Mouse (Mus musculus): Measurements from ENCODE around the gene Ccn1. TPM values are rescaled to one million over a fixed set of nuclear protein-coding genes. Genes with fewer than 3 reads are reported as not detected.

Gene Ccn1
- polyA plus RNA-seq, 1 experiment = 6.1 TPM

DNA sequence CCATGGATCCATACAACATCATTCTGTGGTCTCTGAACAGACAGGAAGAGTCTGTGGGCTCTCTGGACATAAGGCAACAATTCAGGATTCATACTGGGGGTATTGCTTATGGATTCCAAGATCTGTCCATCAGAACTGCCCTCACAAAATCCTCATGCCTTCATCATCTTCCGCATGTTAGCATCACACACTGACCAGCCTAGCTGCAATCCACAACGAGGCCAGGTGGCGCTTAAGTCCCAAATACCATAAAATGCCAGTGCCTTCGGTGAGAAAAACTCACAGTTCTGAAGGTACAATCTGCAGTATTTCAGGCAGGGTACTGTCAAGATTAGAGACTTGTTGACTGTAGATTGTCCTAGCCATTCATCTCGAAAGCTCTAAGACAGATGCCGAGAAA lies 4.3 kb downstream of the Ccn1 start:
- no peak for TF ChIP-seq POLR2A (IDR thresholded peaks at IDR 0.05; ENCODE audit: low read depth, low read length)
- no peak for TF ChIP-seq CTCF (IDR thresholded peaks at IDR 0.05; ENCODE audit: extremely low read depth, insufficient read length, insufficient replicate concordance, low read depth, low read length)
- Histone ChIP-seq H3K4me3 (ENCODE audit: low read depth, low read length) (no peak overlapping the region), H3K27ac (ENCODE audit: insufficient read depth, low read depth, low read length) (no peak overlapping the region), H3K27me3 (ENCODE audit: control insufficient read depth, insufficient read depth, low read length) (peaks cover 2% of the 10 kb centered on the region; the same call in 1 of the 2 replicates), H3K4me1 (ENCODE audit: control insufficient read depth, insufficient read depth, insufficient read length, low read length) (no peaks in the 10 kb centered on the region; the same call in 1 of the 2 replicates), H3K36me3 (ENCODE audit: control insufficient read depth, insufficient read depth, low read length) (0 out of 2 replicates have a peak, but pooled peaks cover 1% of the 10 kb centered on the region)
- 82% methylated on average over 6 of the region's 6 CpGs for WGBS

DNA sequence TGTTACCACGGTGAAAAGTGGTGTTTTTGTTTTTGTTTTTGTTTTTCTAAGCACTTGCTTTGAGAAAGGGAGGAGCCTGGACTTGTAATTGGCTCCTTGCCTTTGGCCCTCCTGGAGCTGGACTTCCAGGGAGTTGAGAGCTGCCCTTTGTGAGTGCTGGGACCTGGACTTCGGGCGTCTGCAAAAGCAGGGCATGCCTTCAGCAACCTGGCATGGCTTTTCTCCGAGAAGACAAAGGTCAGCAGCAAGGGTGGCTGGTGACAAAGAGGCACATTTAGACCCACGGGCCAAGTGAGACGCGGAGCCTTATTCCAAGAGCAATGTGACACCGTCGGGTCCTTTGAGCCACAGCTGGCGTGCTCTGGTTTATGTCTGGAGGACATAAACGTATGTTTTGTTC lies 6.9 kb downstream of the Ccn1 start:
- TF ChIP-seq CTCF (IDR thresholded peaks at IDR 0.05; ENCODE audit: extremely low read depth, insufficient read length, insufficient replicate concordance, low read depth, low read length) = no peak
- TF ChIP-seq POLR2A (IDR thresholded peaks at IDR 0.05; ENCODE audit: low read depth, low read length) = no peak
- 36% methylated on average over 11 of the region's 11 CpGs for WGBS
- no peak overlapping the region for H3K27ac ChIP-seq (ENCODE audit: insufficient read depth, low read depth, low read length)
- H3K27me3 ChIP-seq (ENCODE audit: control insufficient read depth, insufficient read depth, low read length) = no peaks in the 10 kb centered on the region
- H3K4me1 ChIP-seq (ENCODE audit: control insufficient read depth, insufficient read depth, insufficient read length, low read length) = no peaks in the 10 kb centered on the region; the same call in 1 of the 2 replicates
- H3K36me3 ChIP-seq (ENCODE audit: control insufficient read depth, insufficient read depth, low read length) = 0 out of 2 replicates have a peak, but pooled peaks cover 1% of the 10 kb centered on the region
- no peak overlapping the region for H3K4me3 ChIP-seq (ENCODE audit: low read depth, low read length)

DNA sequence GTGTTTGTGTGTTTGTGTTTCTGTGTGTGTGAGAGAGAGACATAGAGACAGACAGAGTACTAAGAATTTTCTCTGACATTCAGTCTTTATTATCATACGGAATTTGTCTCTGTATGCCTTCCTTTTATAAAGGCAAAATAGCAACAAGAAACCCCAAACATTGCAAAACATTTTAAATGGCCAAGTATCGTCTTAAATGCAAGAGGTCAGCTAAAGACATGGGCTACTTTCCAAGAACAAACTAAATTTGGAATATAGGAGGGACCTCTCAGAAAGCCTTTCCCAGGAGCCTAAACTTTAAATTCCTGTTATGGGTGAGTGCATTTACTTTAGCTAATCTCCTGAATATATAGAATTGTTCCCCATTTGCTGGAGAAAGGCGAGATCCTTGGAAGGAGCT lies 7.9 kb downstream of the Ccn1 start:
- Histone ChIP-seq H3K27ac (ENCODE audit: insufficient read depth, low read depth, low read length) (no peak overlapping the region), H3K27me3 (ENCODE audit: control insufficient read depth, insufficient read depth, low read length) (no peaks in the 10 kb centered on the region), H3K36me3 (ENCODE audit: control insufficient read depth, insufficient read depth, low read length) (no peaks in the 10 kb centered on the region), H3K4me3 (ENCODE audit: low read depth, low read length) (no peak overlapping the region), H3K4me1 (ENCODE audit: control insufficient read depth, insufficient read depth, insufficient read length, low read length) (no peaks in the 10 kb centered on the region; the same call in 1 of the 2 replicates)
- TF ChIP-seq CTCF (IDR thresholded peaks at IDR 0.05; ENCODE audit: extremely low read depth, insufficient read length, insufficient replicate concordance, low read depth, low read length) (no peak), POLR2A (IDR thresholded peaks at IDR 0.05; ENCODE audit: low read depth, low read length) (no peak)
- 73% methylated on average over 3 of the region's 3 CpGs for WGBS

DNA sequence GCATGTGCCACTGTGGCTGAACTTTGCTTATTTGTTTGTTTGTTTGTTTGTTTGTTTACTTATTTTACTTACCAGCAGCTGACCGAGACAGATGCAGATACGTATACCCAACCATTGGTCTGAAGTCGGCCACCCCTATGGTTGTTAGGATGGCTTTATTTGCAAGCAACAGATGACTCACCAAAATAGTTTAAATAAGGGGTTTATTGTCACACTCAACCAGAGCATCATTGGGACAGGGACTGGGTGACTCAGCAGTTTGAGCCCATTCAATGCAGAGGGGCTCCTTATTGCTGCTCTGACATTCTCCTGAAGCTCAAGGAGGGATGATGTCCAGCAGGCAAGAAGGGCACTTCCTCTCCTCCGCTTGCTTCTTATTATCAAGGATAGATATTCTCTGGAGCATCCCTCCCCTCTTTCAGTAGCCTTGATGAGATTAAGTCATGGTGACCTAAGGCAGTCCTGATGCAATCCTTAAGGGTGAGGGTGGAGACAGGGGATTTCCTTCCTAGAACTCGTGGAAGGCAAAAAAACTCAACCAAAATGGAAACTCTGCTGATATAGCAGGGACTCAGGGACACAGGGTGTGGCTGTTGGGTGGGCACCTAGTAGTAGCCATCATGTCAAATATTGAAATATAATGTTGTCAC lies 8.6 kb downstream of the Ccn1 start:
- no peak overlapping the region for H3K27ac ChIP-seq (ENCODE audit: insufficient read depth, low read depth, low read length)
- H3K4me3 ChIP-seq (ENCODE audit: low read depth, low read length) = no peak overlapping the region
- no peaks in the 10 kb centered on the region for H3K27me3 ChIP-seq (ENCODE audit: control insufficient read depth, insufficient read depth, low read length)
- 78% methylated on average over 5 of the region's 5 CpGs for WGBS
- H3K36me3 ChIP-seq (ENCODE audit: control insufficient read depth, insufficient read depth, low read length) = no peaks in the 10 kb centered on the region
- TF ChIP-seq POLR2A (IDR thresholded peaks at IDR 0.05; ENCODE audit: low read depth, low read length) (no peak), CTCF (IDR thresholded peaks at IDR 0.05; ENCODE audit: extremely low read depth, insufficient read length, insufficient replicate concordance, low read depth, low read length) (no peak)
- no peaks in the 10 kb centered on the region; the same call in 1 of the 2 replicates for H3K4me1 ChIP-seq (ENCODE audit: control insufficient read depth, insufficient read depth, insufficient read length, low read length)

DNA sequence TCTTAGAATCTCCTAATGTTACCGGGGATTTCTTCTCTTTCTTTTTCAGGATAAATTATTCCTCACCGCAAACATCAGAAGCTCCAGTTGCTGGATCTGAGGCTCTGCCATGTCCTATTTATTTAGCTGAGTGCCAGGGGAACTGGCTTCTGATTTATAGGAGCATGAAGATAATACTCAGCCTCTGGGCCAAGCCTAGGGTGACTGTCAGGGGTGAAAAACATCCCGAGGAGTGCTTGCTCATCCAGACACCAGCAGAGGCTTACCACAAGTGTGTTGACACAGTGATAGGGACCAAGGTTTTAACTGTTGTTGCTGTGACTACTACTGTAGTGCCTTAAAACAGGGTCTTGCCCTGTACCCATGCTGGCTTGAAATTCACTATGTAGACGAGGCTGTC lies 9.2 kb downstream of the Ccn1 start:
- H3K27me3 ChIP-seq (ENCODE audit: control insufficient read depth, insufficient read depth, low read length) = no peaks in the 10 kb centered on the region
- H3K4me3 ChIP-seq (ENCODE audit: low read depth, low read length) = no peak overlapping the region
- no peak overlapping the region for H3K27ac ChIP-seq (ENCODE audit: insufficient read depth, low read depth, low read length)
- WGBS = 76% methylated on average over 4 of the region's 4 CpGs
- TF ChIP-seq POLR2A (IDR thresholded peaks at IDR 0.05; ENCODE audit: low read depth, low read length) (no peak), CTCF (IDR thresholded peaks at IDR 0.05; ENCODE audit: extremely low read depth, insufficient read length, insufficient replicate concordance, low read depth, low read length) (no peak)
- H3K36me3 ChIP-seq (ENCODE audit: control insufficient read depth, insufficient read depth, low read length) = no peaks in the 10 kb centered on the region
- no peaks in the 10 kb centered on the region; the same call in 1 of the 2 replicates for H3K4me1 ChIP-seq (ENCODE audit: control insufficient read depth, insufficient read depth, insufficient read length, low read length)

DNA sequence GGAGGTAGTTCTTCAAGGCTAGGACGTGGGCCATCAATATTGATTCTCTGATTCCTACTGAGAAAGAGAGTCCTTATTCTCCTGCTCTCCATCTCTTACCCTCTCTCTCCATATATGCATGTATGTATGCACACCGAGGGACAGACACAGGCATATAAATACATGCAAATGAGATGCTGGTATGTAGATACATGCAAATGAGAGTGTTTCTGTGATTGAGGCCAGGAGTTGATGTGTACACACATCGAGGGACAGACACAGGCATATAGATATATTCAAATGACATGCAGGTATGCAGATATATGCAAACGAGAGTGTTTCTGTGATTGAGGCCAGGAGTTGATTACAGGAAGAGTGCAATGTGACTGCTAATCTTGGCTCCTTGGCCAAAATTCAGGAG lies 9.6 kb downstream of the Ccn1 start:
- Histone ChIP-seq H3K4me3 (ENCODE audit: low read depth, low read length) (no peak overlapping the region), H3K27me3 (ENCODE audit: control insufficient read depth, insufficient read depth, low read length) (no peaks in the 10 kb centered on the region), H3K36me3 (ENCODE audit: control insufficient read depth, insufficient read depth, low read length) (no peaks in the 10 kb centered on the region), H3K27ac (ENCODE audit: insufficient read depth, low read depth, low read length) (no peak overlapping the region), H3K4me1 (ENCODE audit: control insufficient read depth, insufficient read depth, insufficient read length, low read length) (no peaks in the 10 kb centered on the region; the same call in 1 of the 2 replicates)
- WGBS = 88% methylated on average over 4 of the region's 4 CpGs
- TF ChIP-seq CTCF (IDR thresholded peaks at IDR 0.05; ENCODE audit: extremely low read depth, insufficient read length, insufficient replicate concordance, low read depth, low read length) (no peak), POLR2A (IDR thresholded peaks at IDR 0.05; ENCODE audit: low read depth, low read length) (no peak)

DNA sequence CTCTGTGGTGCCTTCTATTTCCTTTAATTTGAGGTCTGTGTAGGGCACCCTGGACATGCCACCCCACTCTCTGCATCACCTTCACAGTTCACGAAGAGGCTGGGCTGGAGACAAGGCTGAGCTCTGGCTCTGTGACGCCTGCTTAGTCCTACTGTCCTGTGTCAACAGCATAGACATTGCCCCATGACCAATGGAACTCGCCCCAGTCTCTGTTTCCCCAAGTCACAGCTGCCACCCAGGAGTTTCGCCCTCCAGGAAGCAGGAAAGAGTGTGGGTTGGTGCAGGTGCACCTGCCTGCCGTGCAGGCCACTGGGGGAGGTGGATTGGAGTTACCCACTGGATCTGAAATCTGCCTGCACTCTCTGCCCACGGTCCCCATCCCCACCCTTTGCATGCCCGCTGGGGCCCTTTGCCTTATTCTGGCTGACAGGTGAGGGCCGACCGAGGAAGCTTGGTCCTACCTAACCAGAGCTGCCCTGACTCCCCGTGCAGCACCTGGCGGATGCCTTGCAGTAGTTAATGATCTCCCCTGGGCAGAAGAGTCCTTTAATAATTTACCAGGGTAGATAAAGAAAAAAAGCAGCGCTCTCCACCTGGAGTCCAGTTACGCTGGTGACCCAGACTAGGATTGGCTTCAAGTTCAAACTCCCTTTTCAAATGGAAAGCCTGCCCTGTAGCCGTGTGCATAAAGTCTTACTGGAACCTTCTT lies 15.6 kb downstream of the Ccn1 start:
- WGBS = 31% methylated on average over 14 of the region's 14 CpGs
- no peaks in the 10 kb centered on the region for H3K27me3 ChIP-seq (ENCODE audit: control insufficient read depth, insufficient read depth, low read length)
- H3K4me3 ChIP-seq (ENCODE audit: low read depth, low read length) = peak overlapping the region; percentile 45

More for the DNA sequence above, 15.6 kb downstream of the Ccn1 start:
- Histone ChIP-seq H3K4me1 (ENCODE audit: control insufficient read depth, insufficient read depth, insufficient read length, low read length) (peaks cover 24% of the 10 kb centered on the region), H3K36me3 (ENCODE audit: control insufficient read depth, insufficient read depth, low read length) (no peaks in the 10 kb centered on the region), H3K27ac (ENCODE audit: insufficient read depth, low read depth, low read length) (peak overlapping the region; percentile 88)
- TF ChIP-seq POLR2A (IDR thresholded peaks at IDR 0.05; ENCODE audit: low read depth, low read length) (no peak), CTCF (IDR thresholded peaks at IDR 0.05; ENCODE audit: extremely low read depth, insufficient read length, insufficient replicate concordance, low read depth, low read length) (no peak)

Measured in small intestine, adult 2 months (tissue).